Mouse (Mus musculus) C2C12 (cell line): ENCODE measurements around the gene Tcf15. TPM values are rescaled to one million over a fixed set of nuclear protein-coding genes. Genes with fewer than 3 reads are reported as not detected.

ENCODE experiments used
- H3K27me3 ChIP-seq: one replicate; pipeline ENCODE4 v1.6.1; 2011; ENCODE audit not compliant: control insufficient read depth, insufficient read depth, insufficient read length
- H3K36me3 ChIP-seq: one replicate; pipeline ENCODE4 v1.6.1; 2011; ENCODE audit not compliant: control insufficient read depth, insufficient read depth
- H3K4me3 ChIP-seq: one replicate; pipeline ENCODE4 v1.5.1; 2011; ENCODE audit warnings: mild to moderate bottlenecking, control low read depth; ENCODE audit not compliant: poor library complexity, insufficient read depth, severe bottlenecking
- H3K79me2 ChIP-seq: one replicate; pipeline ENCODE4 v1.6.1; 2011; ENCODE audit not compliant: control insufficient read depth, insufficient read depth
- H3K79me3 ChIP-seq: one replicate; pipeline ENCODE4 v1.6.1; 2011; ENCODE audit warnings: low read depth, control low read depth
- H3ac ChIP-seq: one replicate; pipeline ENCODE3; 2011; ENCODE audit warnings: low read depth; ENCODE audit not compliant: control insufficient read depth, insufficient read length
- CEBPB ChIP-seq: IDR thresholded peaks from one replicate; pipeline ENCODE4 v1.6.1; 2011; ENCODE audit warnings: low read depth, mild to moderate bottlenecking, control low read depth, moderate library complexity
- CTCF ChIP-seq: IDR thresholded peaks from one replicate; pipeline ENCODE4 v1.5.1; 2011; ENCODE audit not compliant: control insufficient read depth, insufficient read depth, insufficient read length
- FOSL1 ChIP-seq: IDR thresholded peaks from one replicate; pipeline ENCODE4 v1.8.0; 2011; ENCODE audit warnings: mild to moderate bottlenecking, low read length; ENCODE audit not compliant: poor library complexity, insufficient read depth, severe bottlenecking
- MAX ChIP-seq: IDR thresholded peaks from one replicate; pipeline ENCODE4 v1.6.1; 2011; ENCODE audit warnings: mild to moderate bottlenecking, control low read depth
- MYOD1 ChIP-seq: IDR thresholded peaks from one replicate; pipeline ENCODE4 v1.6.1; 2011; ENCODE audit warnings: low read depth; ENCODE audit not compliant: control insufficient read depth, insufficient read length
- MYOG ChIP-seq: IDR thresholded peaks from one replicate; pipeline ENCODE4 v1.6.1; 2011; ENCODE audit not compliant: control insufficient read depth, insufficient read length; ENCODE audit errors: extremely low read depth
- USF1 ChIP-seq: IDR thresholded peaks from one replicate; pipeline ENCODE4 v1.6.1; 2011; ENCODE audit warnings: low read depth, mild to moderate bottlenecking, control low read depth, moderate library complexity
- polyA plus RNA-seq: library from polyadenylated mRNA; unstranded; fragments of >200 nt; fragmentation: generic; extraction: Trizol; gene quantifications from one replicate; pipeline ENCODE4 v1.2.1, GENCODE M21; 2012; ENCODE audit warnings: missing spikeins

Tcf15 gene
- polyA plus RNA-seq, 1 experiment: not detected

DNA sequence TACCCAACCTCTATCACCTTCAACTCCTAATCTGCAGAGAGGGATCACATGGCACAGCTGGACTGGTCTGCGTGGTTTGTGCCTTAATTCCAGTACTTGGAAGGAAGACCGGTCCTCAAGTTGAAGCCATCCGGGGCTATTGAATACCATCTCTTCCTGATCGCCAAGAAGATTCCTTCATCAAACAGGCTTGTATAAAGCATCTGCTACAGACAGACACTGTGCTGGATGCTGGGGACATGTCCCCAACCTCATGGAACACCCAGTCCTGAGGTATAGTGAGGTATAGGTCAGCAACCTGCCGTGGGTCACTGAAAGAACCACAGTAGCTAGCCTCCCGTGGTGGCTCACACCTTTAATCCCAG lies 34.4 kb downstream of the Tcf15 start:
- no peaks in the 10 kb centered on the region for H3K36me3 ChIP-seq
- TF ChIP-seq MYOD1: no peak
- no peak for TF ChIP-seq MYOG
- no peak for TF ChIP-seq USF1
- no peak for TF ChIP-seq CTCF
- no peak for TF ChIP-seq MAX
- TF ChIP-seq CEBPB: no peak
- no peak for TF ChIP-seq FOSL1
- H3K27me3 ChIP-seq: no peaks in the 10 kb centered on the region
- H3K79me2 ChIP-seq: no peaks in the 10 kb centered on the region
- no peak overlapping the region for H3K4me3 ChIP-seq
- H3ac ChIP-seq: no peak overlapping the region
- no peaks in the 10 kb centered on the region for H3K79me3 ChIP-seq

DNA sequence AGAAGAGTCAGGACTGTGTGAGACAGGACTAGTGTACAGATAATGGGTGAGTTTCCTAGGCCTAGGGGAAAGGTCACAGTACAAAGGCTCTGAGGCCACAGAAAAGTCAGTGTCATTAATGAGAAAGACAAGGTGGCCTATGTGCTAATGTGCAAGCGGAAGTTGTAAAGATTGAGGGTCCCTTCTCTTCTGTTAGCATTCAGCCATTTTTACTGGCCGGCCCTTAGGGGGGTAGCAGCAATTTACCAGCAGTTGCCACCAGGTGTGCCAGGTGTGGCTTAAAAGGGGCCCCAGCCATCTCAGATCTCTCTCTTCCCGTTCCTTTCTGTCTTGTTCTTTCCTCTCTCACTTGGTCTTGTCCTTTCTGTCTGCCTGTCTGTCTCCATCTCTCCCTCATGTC lies 35.0 kb downstream of the Tcf15 start:
- Histone ChIP-seq H3K36me3 (no peaks in the 10 kb centered on the region), H3K27me3 (no peaks in the 10 kb centered on the region), H3K79me2 (no peaks in the 10 kb centered on the region), H3ac (no peak overlapping the region), H3K4me3 (no peak overlapping the region), H3K79me3 (no peaks in the 10 kb centered on the region)
- TF ChIP-seq FOSL1 (no peak), USF1 (no peak), MYOD1 (no peak), CTCF (no peak), MYOG (no peak), MAX (no peak), CEBPB (no peak)

DNA sequence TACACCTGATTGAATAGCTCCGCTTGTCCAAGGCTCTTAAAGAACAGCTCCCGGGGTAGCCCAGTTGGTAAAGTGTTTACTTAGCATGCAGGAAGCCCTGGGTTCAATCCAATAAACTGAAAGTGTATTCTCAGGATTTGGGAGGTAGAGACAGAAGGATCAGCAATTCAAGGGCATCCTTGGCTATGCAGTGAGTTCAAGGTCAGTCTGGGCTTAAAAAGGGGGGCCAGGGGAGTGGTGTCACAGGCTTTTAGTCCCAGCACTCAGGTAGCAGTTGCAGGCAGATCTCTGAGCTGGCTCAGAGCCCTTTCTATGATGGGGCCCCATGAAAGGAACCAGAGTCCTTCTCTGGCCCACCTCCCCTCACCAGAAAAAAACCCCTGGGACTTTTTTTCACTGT lies 35.9 kb downstream of the Tcf15 start:
- H3K4me3 ChIP-seq: no peak overlapping the region
- TF ChIP-seq MAX: no peak
- TF ChIP-seq MYOD1: no peak
- TF ChIP-seq CEBPB: no peak
- TF ChIP-seq MYOG: no peak
- no peak for TF ChIP-seq FOSL1
- no peak for TF ChIP-seq USF1
- no peak for TF ChIP-seq CTCF
- no peak overlapping the region for H3ac ChIP-seq
- no peaks in the 10 kb centered on the region for H3K27me3 ChIP-seq
- H3K79me3 ChIP-seq: no peaks in the 10 kb centered on the region
- H3K79me2 ChIP-seq: no peaks in the 10 kb centered on the region
- H3K36me3 ChIP-seq: no peaks in the 10 kb centered on the region

DNA sequence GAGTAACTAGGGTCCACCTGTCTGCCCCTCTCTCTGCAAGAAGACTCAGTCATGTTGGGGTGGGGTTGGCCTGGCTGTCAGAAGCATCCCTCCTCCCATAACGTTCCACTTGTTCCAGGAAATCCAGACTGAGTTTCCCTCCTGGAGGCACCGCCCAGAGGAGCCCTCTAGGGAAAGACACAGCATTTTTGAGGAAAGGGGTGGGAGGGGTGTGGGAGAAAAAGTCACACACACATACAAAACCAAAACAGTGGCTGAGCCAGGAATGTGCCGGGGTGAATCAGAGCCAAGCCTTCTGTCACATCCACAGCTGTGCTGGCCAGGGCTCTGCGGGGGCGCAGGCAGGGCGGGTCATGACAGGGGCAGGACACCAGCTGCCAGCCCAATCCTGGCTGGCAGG lies 37.0 kb downstream of the Tcf15 start:
- no peak for TF ChIP-seq CEBPB
- TF ChIP-seq MYOD1: peak; percentile 89
- TF ChIP-seq CTCF: no peak
- TF ChIP-seq MAX: peak; percentile 53
- no peak for TF ChIP-seq FOSL1
- no peak for TF ChIP-seq MYOG
- no peak for TF ChIP-seq USF1
- H3K27me3 ChIP-seq: no peaks in the 10 kb centered on the region
- H3K4me3 ChIP-seq: no peak overlapping the region
- no peak overlapping the region for H3ac ChIP-seq
- H3K79me3 ChIP-seq: no peaks in the 10 kb centered on the region
- no peaks in the 10 kb centered on the region for H3K79me2 ChIP-seq
- H3K36me3 ChIP-seq: no peaks in the 10 kb centered on the region

DNA sequence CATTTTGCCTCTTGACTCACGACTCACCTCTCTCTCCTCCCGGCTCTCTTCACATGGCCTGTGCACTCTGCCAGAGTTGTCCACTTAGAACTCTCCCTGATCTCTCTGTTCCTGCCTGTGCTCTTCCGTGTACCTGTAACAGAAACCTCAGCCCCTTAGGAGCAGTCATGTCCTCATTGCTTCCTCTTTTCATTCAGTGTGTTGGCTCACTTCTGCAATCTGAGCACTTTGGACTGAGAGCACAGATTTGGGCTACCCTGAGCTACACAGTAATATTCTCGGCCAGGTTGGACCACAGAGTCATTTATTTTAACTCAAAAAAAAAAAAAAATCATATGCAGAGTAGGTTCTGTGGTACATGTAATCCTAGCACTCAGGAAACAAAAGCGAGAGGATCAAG lies 43.8 kb downstream of the Tcf15 start:
- TF ChIP-seq CTCF (no peak), MAX (no peak), MYOD1 (no peak), MYOG (no peak), FOSL1 (no peak), USF1 (no peak), CEBPB (no peak)
- no peaks in the 10 kb centered on the region for H3K79me3 ChIP-seq
- H3K27me3 ChIP-seq: peaks cover 20% of the 10 kb centered on the region
- H3K36me3 ChIP-seq: no peaks in the 10 kb centered on the region
- H3K4me3 ChIP-seq: no peak overlapping the region
- H3ac ChIP-seq: no peak overlapping the region
- no peaks in the 10 kb centered on the region for H3K79me2 ChIP-seq

DNA sequence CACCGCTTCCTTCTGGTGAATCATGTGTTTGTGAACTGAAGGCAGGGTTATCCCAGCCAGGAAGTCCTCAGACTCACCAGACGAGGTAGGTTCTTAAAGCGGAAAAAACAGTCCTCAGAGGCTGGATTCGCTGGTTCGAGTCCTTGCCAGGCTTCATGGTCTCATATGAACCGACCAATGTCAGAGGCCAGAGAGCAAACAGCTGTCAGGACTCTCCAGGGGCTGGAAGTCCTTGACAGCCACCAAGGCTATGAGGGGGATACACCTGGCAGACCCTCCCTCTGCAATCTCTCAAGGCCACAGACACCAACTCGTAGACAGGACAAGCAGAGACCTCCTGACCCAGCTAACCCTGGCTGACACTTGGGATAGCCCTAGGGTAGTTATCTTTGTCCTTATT lies 45.9 kb downstream of the Tcf15 start:
- no peak overlapping the region for H3K4me3 ChIP-seq
- H3K36me3 ChIP-seq: no peaks in the 10 kb centered on the region
- peaks cover 24% of the 10 kb centered on the region for H3K27me3 ChIP-seq
- no peaks in the 10 kb centered on the region for H3K79me2 ChIP-seq
- TF ChIP-seq USF1: no peak
- no peak for TF ChIP-seq MAX
- no peak for TF ChIP-seq MYOG
- no peak for TF ChIP-seq MYOD1
- TF ChIP-seq FOSL1: no peak
- TF ChIP-seq CEBPB: no peak
- TF ChIP-seq CTCF: no peak
- no peaks in the 10 kb centered on the region for H3K79me3 ChIP-seq
- no peak overlapping the region for H3ac ChIP-seq
